8 mouse cellular contexts compared by ENCODE assay signal in genomic region chr13:93143819-93144283, GRCm38 (mm10). TPM values are rescaled to one million over a fixed set of nuclear protein-coding genes. Genes with fewer than 3 reads are reported as not detected.
DNase-seq lines count a peak whose midpoint lies in the region; ATAC-seq and TF ChIP-seq lines count a peak whose summit lies in the region.

No protein-coding gene starts in this region.

- H3K4me2 ChIP-seq in hindbrain, embryonic 14.5 days (replicated peaks) = peak overlapping the region; percentile 96
- H3K4me2 ChIP-seq in midbrain, embryonic 11.5 days = peak overlapping the region; percentile 82

- TF ChIP-seq POLR2A in spleen, adult 2 months (IDR thresholded peaks at IDR 0.05; ENCODE audit: low read depth, low read length) = no peak

- ATAC-seq in hindbrain, embryonic 14.5 days (ENCODE audit: low FRiP score) = no peak; the same call in 1 of the 2 replicates
- ATAC-seq in midbrain, embryonic 11.5 days (ENCODE audit: low FRiP score) = peak; percentile 55

- no peak overlapping the region for H3K27ac ChIP-seq in spleen, adult 2 months (ENCODE audit: insufficient read depth, low read length)
- no peak overlapping the region for H3K27ac ChIP-seq in hindbrain, embryonic 14.5 days
- no peak overlapping the region for H3K27ac ChIP-seq in midbrain, embryonic 11.5 days (ENCODE audit: low read depth, low read length)

- H3K36me3 ChIP-seq in spleen, adult 2 months (ENCODE audit: control insufficient read depth, insufficient read depth, low read length) = peaks cover 3% of the 10 kb centered on the region
- peaks cover 12% of the 10 kb centered on the region for H3K36me3 ChIP-seq in hindbrain, embryonic 14.5 days (replicated peaks; ENCODE audit: control insufficient read depth, insufficient read depth)
- H3K36me3 ChIP-seq in midbrain, embryonic 11.5 days (ENCODE audit: control insufficient read depth, insufficient read depth, low read length) = no peaks in the 10 kb centered on the region; the same call in 1 of the 2 replicates

- H3K4me3 ChIP-seq in spleen, adult 2 months (ENCODE audit: extremely low read depth, insufficient read depth, insufficient read length) = peak overlapping the region; percentile 55; the same call in 1 of the 2 replicates
- H3K4me3 ChIP-seq in hindbrain, embryonic 14.5 days (replicated peaks; ENCODE audit: low read length) = peak overlapping the region; percentile 45
- peak overlapping the region; percentile 37 for H3K4me3 ChIP-seq in midbrain, embryonic 11.5 days (ENCODE audit: low read depth, low read length)

- no peaks in the 10 kb centered on the region for H3K27me3 ChIP-seq in spleen, adult 2 months (ENCODE audit: control insufficient read depth, insufficient read depth, low read length)
- H3K27me3 ChIP-seq in hindbrain, embryonic 14.5 days (ENCODE audit: control insufficient read depth, insufficient read depth, low read length) = no peaks in the 10 kb centered on the region
- no peaks in the 10 kb centered on the region for H3K27me3 ChIP-seq in midbrain, embryonic 11.5 days (ENCODE audit: control insufficient read depth, insufficient read depth, low read length)

- peak overlapping the region; percentile 61; the same call in 1 of the 2 replicates for H3K9ac ChIP-seq in hindbrain, embryonic 14.5 days
- H3K9ac ChIP-seq in midbrain, embryonic 11.5 days (ENCODE audit: low read length) = peak overlapping the region; percentile 68

- WGBS in spleen, adult 2 months = 44% methylated on average over 11 of the region's 11 CpGs
- 22% methylated on average over 11 of the region's 11 CpGs for WGBS in hindbrain, embryonic 14.5 days
- 32% methylated on average over 11 of the region's 11 CpGs for whole genome bisulfite sequencing in midbrain, embryonic 11.5 days

- peak; percentile 9 for DNase-seq in adrenal gland, postnatal 10 days
- no peak for DNase-seq in adrenal gland, adult 2 months
- DNase-seq in spleen, adult 2 months (ENCODE audit: low read depth in 1 of 2, low spot score in 2 of 2) = no peak
- no peak for DNase-seq in spleen, adult 12 weeks (ENCODE audit: low spot score)
- no peak for DNase-seq in hindbrain, embryonic 14.5 days (ENCODE audit: low spot score)
- peak; percentile 74 for DNase-seq in midbrain, embryonic 11.5 days (ENCODE audit: low spot score, missing footprints)
- no peak for DNase-seq in adrenal gland, postnatal 4 days (ENCODE audit: low spot score in 2 of 2)
- DNase-seq in left cerebral cortex, adult 9 months (ENCODE audit: low spot score in 2 of 2) = no peak

- H3K4me1 ChIP-seq in spleen, adult 2 months (ENCODE audit: control insufficient read depth, insufficient read depth, insufficient read length) = no peaks in the 10 kb centered on the region; the same call in 1 of the 2 replicates
- peaks cover 11% of the 10 kb centered on the region; the same call in 1 of the 2 replicates for H3K4me1 ChIP-seq in hindbrain, embryonic 14.5 days (replicated peaks; ENCODE audit: control insufficient read depth, insufficient read depth, low read length)
- peaks cover 9% of the 10 kb centered on the region for H3K4me1 ChIP-seq in midbrain, embryonic 11.5 days (ENCODE audit: control insufficient read depth, insufficient read depth, low read length)

- TF ChIP-seq CTCF in spleen, adult 2 months (IDR thresholded peaks at IDR 0.05; ENCODE audit: extremely low read depth, insufficient read depth, insufficient read length, insufficient replicate concordance) = no peak

- no peaks in the 10 kb centered on the region for H3K9me3 ChIP-seq in hindbrain, embryonic 14.5 days (ENCODE audit: control insufficient read depth, low read length)
- no peaks in the 10 kb centered on the region for H3K9me3 ChIP-seq in midbrain, embryonic 11.5 days (ENCODE audit: control insufficient read depth, low read length)

RNA-seq across cellular contexts. Expression of gene Cmya5, which starts 0.7 kb away (rescaled TPM):
- total RNA-seq in adrenal gland, postnatal 10 days (2021) = 10 to 100 TPM in 1 of 2 experiments, 1 to 10 TPM in 1; 7.8 to 29.4 TPM
- total RNA-seq in adrenal gland, adult 2 months (2021) = under 1 TPM; 0.20 to 0.38 TPM
- polyA plus RNA-seq in adrenal gland, adult 2 months (2012; rRNA removed) = 0.04 and 0.06 TPM in 2 replicates
- 0.12 and 0.13 TPM in 2 replicates for polyA plus RNA-seq in spleen, adult 2 months (2012; rRNA removed)
- polyA plus RNA-seq in hindbrain, embryonic 14.5 days (2014; fragmentation: Nextera tagmentation; extraction: Ambion mirVana) = 0.24 and 0.42 TPM in 2 replicates
- polyA plus RNA-seq in midbrain, embryonic 11.5 days (2014; fragmentation: Nextera tagmentation; extraction: Ambion mirVana) = 0.04 TPM in 1 of 2 replicates, not detected in the other
- 1 to 10 TPM; 3.7 to 7.3 TPM for total RNA-seq in adrenal gland, postnatal 4 days (2021)

RNA-seq across cellular contexts. Expression of gene Tent2, which starts 48.3 kb away (rescaled TPM):
- total RNA-seq in adrenal gland, postnatal 10 days (2021) = 10 to 100 TPM; 35.0 to 47.0 TPM
- 10 to 100 TPM; 26.8 to 42.7 TPM for total RNA-seq in adrenal gland, adult 2 months (2021)
- polyA plus RNA-seq in adrenal gland, adult 2 months (2012; rRNA removed) = 8.3 and 8.9 TPM in 2 replicates
- polyA plus RNA-seq in spleen, adult 2 months (2012; rRNA removed) = 13.1 and 15.7 TPM in 2 replicates
- polyA plus RNA-seq in hindbrain, embryonic 14.5 days (2014; fragmentation: Nextera tagmentation; extraction: Ambion mirVana) = 44.6 and 48.5 TPM in 2 replicates
- polyA plus RNA-seq in midbrain, embryonic 11.5 days (2014; fragmentation: Nextera tagmentation; extraction: Ambion mirVana) = 74.1 and 75.9 TPM in 2 replicates
- total RNA-seq in adrenal gland, postnatal 4 days (2021) = 10 to 100 TPM; 56.7 to 58.5 TPM

Comparison
In these comparisons a context has a peak if more than half of its experiments do, and no peak if none do; other contexts are left out.
1. DNase-seq: peak in adrenal gland, postnatal 10 days (single experiment) and midbrain, embryonic 11.5 days (single experiment); none in adrenal gland, adult 2 months (single experiment), spleen, adult 2 months (0 of 2), spleen, adult 12 weeks (single experiment), hindbrain, embryonic 14.5 days (single experiment), adrenal gland, postnatal 4 days (0 of 2) and left cerebral cortex, adult 9 months (0 of 2).
2. Peak in every context shown above with its lines, with median percentiles within 50 percentile points of each other: H3K4me3 ChIP-seq.